Mouse (Mus musculus): Measurements from ENCODE around the gene Dnah12.

- no peak for TF ChIP-seq CTCF (IDR thresholded peaks at IDR 0.05; ENCODE audit: low read depth)
- TF ChIP-seq EP300 (IDR thresholded peaks at IDR 0.05; ENCODE audit: low read depth) = no peak
These were observed 207.8 kb downstream of the Dnah12 start for GRCm38 (mm10) chr14:26900893-26901292.
